Mouse (Mus musculus) ovary, postnatal 10 days (tissue): ENCODE measurements around the gene Cxcl13.

Experiments
- DNase-seq: peaks from one replicate; pipeline ENCODE4 v3.0.0; 2022; ENCODE audit warnings: low spot score

Gene Cxcl13

DNA sequence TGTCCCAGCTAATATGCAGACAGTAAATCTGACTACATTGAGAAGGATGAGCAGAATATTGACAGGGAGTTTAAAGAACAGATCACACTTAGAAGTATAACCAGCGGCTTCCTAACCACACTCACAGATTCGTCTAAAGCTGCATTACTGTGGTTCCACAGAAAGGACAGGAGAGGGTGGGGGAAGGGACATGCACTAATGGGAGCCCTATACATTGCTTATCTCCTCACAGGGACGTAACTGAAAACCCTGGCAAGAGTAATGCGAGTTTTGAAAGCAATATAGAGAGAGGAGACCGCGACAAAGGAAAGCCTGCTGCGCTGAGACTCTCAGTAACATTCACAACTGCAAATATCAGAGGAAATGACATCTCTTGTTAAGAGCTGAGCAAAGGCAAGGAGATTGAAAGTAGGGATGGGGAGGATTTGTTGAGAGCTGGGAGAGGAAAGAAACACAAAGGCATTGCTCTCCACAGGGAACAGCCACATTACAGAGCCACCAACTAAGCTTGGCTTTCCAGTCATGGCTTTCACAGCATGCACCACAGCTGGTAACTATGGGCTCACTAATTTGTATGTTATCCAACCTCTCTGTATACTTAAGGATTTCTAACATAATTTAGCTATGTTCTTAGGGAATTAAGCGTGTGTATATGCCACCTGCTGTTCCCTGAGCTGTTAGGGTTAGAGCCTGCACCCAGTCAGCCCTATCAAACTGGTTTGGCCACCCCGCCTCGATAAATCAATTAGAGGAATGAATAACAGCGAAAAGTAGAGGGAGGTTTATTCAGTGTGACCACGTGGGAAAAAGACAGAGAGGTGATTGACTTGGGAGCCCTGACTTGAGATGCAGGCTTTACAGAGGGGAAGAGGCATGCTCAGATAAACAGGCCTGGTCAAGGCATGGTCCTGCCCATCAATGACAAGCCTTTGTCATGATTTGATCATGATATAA is 34.9 kb downstream of the Cxcl13 start:
- DNase-seq, result no peak

DNA sequence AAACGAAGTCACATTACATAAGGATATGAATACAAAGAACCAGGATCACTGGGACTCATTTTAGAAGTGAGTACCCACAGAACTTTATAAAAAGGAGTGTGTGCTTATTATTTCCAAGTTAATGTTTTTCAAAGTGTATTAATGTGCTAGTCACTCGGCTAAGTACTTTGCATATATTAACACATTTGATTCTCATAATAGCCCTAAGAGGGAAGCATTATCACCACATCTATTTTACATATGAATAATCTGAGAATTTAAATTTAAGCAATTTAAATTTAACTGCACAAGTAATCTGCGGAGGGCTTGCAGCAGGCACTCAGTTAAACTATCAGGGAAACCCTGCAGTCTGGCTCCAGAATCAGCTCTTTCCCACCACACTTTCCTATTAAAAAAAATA is 40.5 kb downstream of the Cxcl13 start:
- no peak for DNase-seq

DNA sequence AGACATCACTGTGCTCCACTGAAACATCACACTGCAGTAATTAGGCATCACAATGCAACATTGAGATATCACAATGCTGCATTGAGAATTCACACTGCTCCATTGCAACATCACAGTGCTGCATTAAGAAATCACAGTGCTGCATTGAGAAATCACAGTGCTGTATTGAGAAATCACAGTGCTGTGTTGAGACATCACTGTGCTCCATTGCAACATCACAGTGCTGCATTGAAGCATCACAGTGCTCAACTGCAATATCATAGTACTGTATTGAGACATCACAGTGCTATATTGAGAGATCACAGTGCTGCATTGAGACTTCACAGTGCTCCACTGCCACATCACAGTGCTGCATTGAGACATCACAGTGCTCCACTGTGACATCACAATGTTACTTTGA is 46.6 kb downstream of the Cxcl13 start:
- no peak for DNase-seq

DNA sequence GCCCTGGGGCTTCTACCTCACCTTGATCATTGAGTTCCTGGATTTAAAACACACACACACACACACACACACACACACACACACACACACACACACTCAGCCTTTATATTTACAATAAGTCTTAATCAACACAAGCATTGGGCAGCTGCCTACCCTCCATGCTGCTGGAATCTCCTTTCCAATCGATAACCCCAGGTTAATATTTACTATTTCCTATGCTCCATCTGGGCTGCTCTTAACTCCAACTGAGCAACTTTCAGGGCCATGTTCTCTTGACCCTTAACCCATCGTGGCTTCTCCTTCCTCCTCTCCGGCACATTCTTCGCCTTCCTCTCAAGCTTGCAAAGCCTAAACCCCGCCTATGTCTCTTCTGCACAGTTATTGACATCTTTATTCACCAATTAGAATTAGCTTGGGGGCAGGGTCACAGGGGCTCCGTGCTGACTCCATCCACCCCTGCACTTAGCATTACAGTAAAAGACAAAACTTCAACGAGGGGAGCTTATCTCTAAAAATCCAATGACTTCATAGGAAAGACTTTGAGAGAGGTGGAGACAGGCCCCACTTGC is 51.6 kb downstream of the Cxcl13 start:
- DNase-seq, result no peak

DNA sequence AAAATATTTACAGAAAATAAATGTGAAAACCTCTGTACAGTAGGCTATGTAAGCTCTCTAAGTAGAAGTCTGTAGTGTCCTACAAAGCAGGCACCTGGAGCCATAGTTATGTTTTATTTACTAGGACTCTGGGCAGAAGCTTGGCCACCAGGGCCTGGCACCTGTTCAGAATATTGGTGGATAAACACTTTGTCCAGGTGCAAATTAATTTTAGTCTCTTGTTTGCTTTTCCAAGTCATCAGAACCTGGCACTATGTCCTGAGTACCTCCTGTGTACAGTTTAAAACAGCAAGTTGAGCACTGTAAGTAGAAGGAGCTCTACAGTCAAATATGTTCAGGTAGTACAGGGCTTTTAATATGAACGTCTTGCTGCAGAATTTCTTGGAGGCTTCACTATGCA is 52.3 kb downstream of the Cxcl13 start:
- no peak for DNase-seq
